Mouse (Mus musculus): ENCODE data around the gene Olfr339.

DNA sequence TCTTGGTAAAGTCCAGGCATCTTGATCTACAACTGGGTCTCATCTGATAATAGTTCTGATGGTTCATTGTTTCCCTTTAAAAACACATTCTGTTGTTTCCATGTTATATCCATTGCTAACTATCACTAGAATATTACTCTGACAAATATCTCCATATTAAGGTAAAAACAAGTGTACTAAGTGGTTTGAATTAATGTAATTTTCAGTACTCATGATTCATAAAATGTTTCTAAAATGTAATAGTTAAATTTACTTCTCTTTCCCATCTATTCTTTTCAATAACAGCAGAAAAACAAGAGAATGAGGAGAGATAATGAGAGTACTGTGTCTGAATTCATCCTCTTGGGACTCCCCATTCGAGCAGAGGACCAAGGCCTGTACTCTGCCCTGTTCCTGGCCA lies 33.5 kb downstream of the Olfr339 start, which contains the start of gene Olfr340:
- TF ChIP-seq POLR2A (IDR thresholded peaks at IDR 0.05; ENCODE audit: low read depth, low read length) (no peak), CTCF (IDR thresholded peaks at IDR 0.05; ENCODE audit: borderline replicate concordance, insufficient read depth, low read length) (no peak)

Data from embryonic fibroblast, embryonic 13.5 days (primary cell).